Mouse (Mus musculus) spleen, adult 2 months (tissue): Measurements from ENCODE around the gene Zfp579.

Source experiments
- CTCF ChIP-seq: fragments of 200-500 bp; IDR thresholded peaks from 2 replicates; pipeline ENCODE4 v1.5.1; 2011; ENCODE audit warnings: mild to moderate bottlenecking, inconsistent platforms; ENCODE audit not compliant: insufficient read depth, insufficient read length, insufficient replicate concordance; ENCODE audit errors: extremely low read depth
- POLR2A ChIP-seq: fragments of 200-500 bp; IDR thresholded peaks from 2 replicates; pipeline ENCODE4 v1.6.1; 2011; ENCODE audit warnings: low read depth, low read length, inconsistent platforms

- TF ChIP-seq POLR2A = no peak
- no peak for TF ChIP-seq CTCF
Observed at GRCm38 (mm10) chr7:5029543-5029942, 33.6 kb upstream of the Zfp579 start.
